Mouse (Mus musculus): ENCODE measurements around the gene Lamb3.

GRCm38 (mm10) chr1:193332671-193333070, 125.2 kb downstream of the Lamb3 start:
- TF ChIP-seq CTCF (IDR thresholded peaks at IDR 0.05; ENCODE audit: extremely low read depth, insufficient read depth, insufficient read length, insufficient replicate concordance) (no peak), POLR2A (IDR thresholded peaks at IDR 0.05; ENCODE audit: low read depth, low read length) (no peak)

Data from spleen, adult 2 months (tissue).